Mouse (Mus musculus) liver, embryonic 16.5 days (tissue): Measurements from ENCODE around the gene Opcml. TPM values are rescaled to one million over a fixed set of nuclear protein-coding genes. Genes with fewer than 3 reads are reported as not detected.

Source experiments
- ATAC-seq: fragments of 200-750 bp; cut with Nextera tagmentation; 2 replicates; pipeline ENCODE4 v1.8.0; 2017; ENCODE audit warnings: low read depth, mild to moderate bottlenecking, moderate number of reproducible peaks, moderate library complexity
- H3K27ac ChIP-seq: fragments of 300-500 bp; sonication (generic); 2 replicates; pipeline ENCODE4 v1.5.1; 2014; ENCODE audit warnings: mild to moderate bottlenecking, low read length
- H3K27me3 ChIP-seq: fragments of 300-500 bp; sonication (generic); 2 replicates; pipeline ENCODE4 v1.6.1; 2014; ENCODE audit warnings: low read depth, low read length, mixed read lengths; ENCODE audit not compliant: control insufficient read depth, insufficient read depth
- H3K36me3 ChIP-seq: fragments of 300-500 bp; sonication (generic); 2 replicates; pipeline ENCODE4 v1.6.1; 2014; ENCODE audit warnings: mild to moderate bottlenecking; ENCODE audit not compliant: control insufficient read depth, insufficient read depth
- H3K4me1 ChIP-seq: fragments of 300-500 bp; sonication (generic); 2 replicates; pipeline ENCODE4 v1.6.1; 2014; ENCODE audit warnings: low read depth, low read length, mixed read lengths; ENCODE audit not compliant: control insufficient read depth
- H3K4me2 ChIP-seq: fragments of 300-500 bp; sonication (generic); 2 replicates; pipeline ENCODE4 v1.6.1; 2014; ENCODE audit warnings: low read depth, low read length, mixed read lengths
- H3K4me3 ChIP-seq: fragments of 300-500 bp; sonication (generic); 2 replicates; pipeline ENCODE4 v1.5.1; 2014; ENCODE audit warnings: low read depth, mild to moderate bottlenecking, low read length
- H3K9ac ChIP-seq: fragments of 300-500 bp; sonication (generic); 2 replicates; pipeline ENCODE4 v1.6.1; 2014; ENCODE audit warnings: low read depth, low read length
- H3K9me3 ChIP-seq: fragments of 300-500 bp; sonication (generic); replicated peaks from 2 replicates; pipeline ENCODE4 v1.6.1; 2016; ENCODE audit warnings: low read length; ENCODE audit not compliant: control insufficient read depth
- WGBS: fragments of 180-500 bp; shearing (Covaris S2); extraction: QIAGEN DNeasy Blood & Tissue Kit; methylation state at CpG from one replicate; pipeline ENCODE4 v1.1.7; 2014; ENCODE audit not compliant: insufficient replicate concordance; 5-methylcytosine and 5-hydroxymethylcytosine counted together
- polyA plus RNA-seq: library from polyadenylated mRNA; unstranded; fragments of >200 nt; fragmentation: Nextera tagmentation; extraction: Ambion mirVana; gene quantifications from 2 replicates; pipeline ENCODE4 v1.2.1, GENCODE M21; 2015

Opcml gene
- polyA plus RNA-seq, 1 experiment from 2014 or later, result 0.26 TPM

DNA sequence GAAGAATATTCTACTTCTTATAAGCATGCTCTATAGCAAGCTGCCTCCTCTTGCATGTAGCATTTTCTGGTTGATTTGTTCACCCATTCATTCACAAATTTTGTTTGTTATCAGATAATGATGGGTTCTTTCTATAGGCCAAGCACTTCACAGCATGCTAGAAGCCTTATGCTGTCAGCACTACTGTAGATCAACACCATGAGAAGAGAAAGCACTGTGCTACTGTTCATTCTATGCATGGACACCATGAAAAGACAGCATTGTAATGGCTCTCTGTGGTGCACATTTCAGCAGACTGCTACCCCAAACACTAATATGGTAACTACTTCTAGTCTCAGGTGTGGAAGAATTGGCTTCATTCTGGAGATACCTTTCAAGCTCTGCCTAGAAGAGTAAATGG is 527.3 kb downstream of the Opcml start:
- ATAC-seq, result no peak
- Histone ChIP-seq H3K27ac (no peak overlapping the region), H3K4me2 (no peak overlapping the region), H3K4me3 (no peak overlapping the region), H3K9me3 (no peaks in the 10 kb centered on the region), H3K4me1 (no peaks in the 10 kb centered on the region), H3K9ac (no peak overlapping the region), H3K36me3 (no peaks in the 10 kb centered on the region), H3K27me3 (no peaks in the 10 kb centered on the region)

GRCm38 (mm10) chr9:28319021-28319755 is 528.6 kb downstream of the Opcml start:
- H3K27ac ChIP-seq, result no peak overlapping the region
- 35% methylated on average over 4 of the region's 4 CpGs for WGBS
- no peak overlapping the region for H3K4me2 ChIP-seq
- H3K4me1 ChIP-seq, result no peaks in the 10 kb centered on the region
- H3K27me3 ChIP-seq, result no peaks in the 10 kb centered on the region
- H3K36me3 ChIP-seq, result no peaks in the 10 kb centered on the region
- H3K9ac ChIP-seq, result no peak overlapping the region
- no peak overlapping the region for H3K4me3 ChIP-seq
- no peak for ATAC-seq
- H3K9me3 ChIP-seq, result no peaks in the 10 kb centered on the region

DNA sequence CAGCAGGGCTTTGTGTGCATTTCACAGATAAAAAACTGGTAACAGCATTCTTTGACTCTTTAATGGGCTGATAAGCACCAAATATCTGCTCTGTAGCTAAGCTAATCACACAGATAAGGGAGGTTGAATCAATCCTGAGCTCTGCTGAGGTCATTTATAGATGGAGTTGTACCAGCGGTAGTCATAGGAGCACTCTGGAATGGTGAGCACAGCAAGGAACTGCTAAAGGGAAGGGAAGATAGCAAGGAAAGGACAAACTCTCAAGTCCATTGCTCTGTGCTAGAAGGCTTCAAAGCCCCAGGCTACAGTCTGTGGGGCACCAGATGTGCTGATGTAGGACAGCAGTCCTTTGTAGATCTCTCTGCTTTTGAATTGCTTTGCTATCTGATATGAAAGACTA is 529.2 kb downstream of the Opcml start:
- no peak overlapping the region for H3K9ac ChIP-seq
- H3K9me3 ChIP-seq, result no peaks in the 10 kb centered on the region
- H3K36me3 ChIP-seq, result no peaks in the 10 kb centered on the region
- no peak overlapping the region for H3K4me2 ChIP-seq
- H3K4me1 ChIP-seq, result no peaks in the 10 kb centered on the region
- WGBS, result 55% methylated on average over 1 of the region's 1 CpGs
- ATAC-seq, result no peak
- no peak overlapping the region for H3K4me3 ChIP-seq
- no peaks in the 10 kb centered on the region for H3K27me3 ChIP-seq
- H3K27ac ChIP-seq, result no peak overlapping the region

GRCm38 (mm10) chr9:28327985-28328384 is 537.4 kb downstream of the Opcml start:
- no peak overlapping the region for H3K27ac ChIP-seq
- no peaks in the 10 kb centered on the region for H3K9me3 ChIP-seq
- no peaks in the 10 kb centered on the region for H3K4me1 ChIP-seq
- no peak for ATAC-seq
- H3K36me3 ChIP-seq, result no peaks in the 10 kb centered on the region
- no peak overlapping the region for H3K4me3 ChIP-seq
- no peaks in the 10 kb centered on the region for H3K27me3 ChIP-seq
- H3K9ac ChIP-seq, result no peak overlapping the region
- no peak overlapping the region for H3K4me2 ChIP-seq
- WGBS, result 40% methylated on average over 4 of the region's 4 CpGs

DNA sequence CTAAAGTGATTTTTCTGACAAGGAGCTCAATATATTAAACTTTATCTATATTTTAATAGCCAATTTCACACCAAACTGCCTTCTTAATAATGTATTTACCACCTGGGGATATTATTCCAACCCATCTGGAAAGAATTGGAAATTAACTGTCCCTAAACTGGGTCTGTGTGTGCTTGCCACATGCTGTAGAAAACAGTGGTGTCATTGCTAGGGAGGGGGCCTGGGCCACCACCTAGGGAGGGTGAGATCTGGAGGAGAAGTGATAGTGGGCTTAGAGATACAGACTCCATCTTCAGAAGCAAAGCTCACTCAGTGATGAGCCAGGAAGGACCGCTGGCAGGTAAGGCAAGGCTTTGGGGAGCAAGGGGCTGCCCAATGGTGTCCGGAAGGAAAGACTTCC is 537.9 kb downstream of the Opcml start:
- ATAC-seq, result no peak
- no peak overlapping the region for H3K27ac ChIP-seq
- no peaks in the 10 kb centered on the region for H3K4me1 ChIP-seq
- no peak overlapping the region for H3K9ac ChIP-seq
- 77% methylated on average over 2 of the region's 2 CpGs for WGBS
- H3K27me3 ChIP-seq, result no peaks in the 10 kb centered on the region
- H3K4me3 ChIP-seq, result no peak overlapping the region
- no peaks in the 10 kb centered on the region for H3K9me3 ChIP-seq
- H3K36me3 ChIP-seq, result no peaks in the 10 kb centered on the region
- no peak overlapping the region for H3K4me2 ChIP-seq

DNA sequence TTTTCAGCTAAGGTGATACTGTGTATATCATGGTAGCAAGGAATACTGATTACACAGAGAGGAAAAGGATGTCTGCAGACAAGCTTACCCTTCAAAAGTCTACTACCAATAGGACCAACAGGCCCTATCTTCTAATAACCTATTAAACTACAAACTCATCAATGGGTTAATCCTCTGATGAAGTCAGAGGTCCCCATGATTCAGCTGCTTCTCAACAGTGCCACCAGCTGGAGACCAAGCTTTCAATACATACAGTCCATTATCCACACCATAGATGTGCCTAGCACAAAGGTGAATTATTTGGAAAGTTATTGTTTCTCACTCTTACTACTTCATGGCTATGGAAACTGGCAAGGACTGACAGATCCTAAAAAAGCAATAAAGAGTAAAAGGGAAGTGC is 538.9 kb downstream of the Opcml start:
- H3K4me2 ChIP-seq, result no peak overlapping the region
- H3K4me1 ChIP-seq, result no peaks in the 10 kb centered on the region
- no peak overlapping the region for H3K4me3 ChIP-seq
- no peaks in the 10 kb centered on the region for H3K27me3 ChIP-seq
- no peaks in the 10 kb centered on the region for H3K36me3 ChIP-seq
- no peak overlapping the region for H3K27ac ChIP-seq
- no peak for ATAC-seq
- no peak overlapping the region for H3K9ac ChIP-seq
- H3K9me3 ChIP-seq, result no peaks in the 10 kb centered on the region

GRCm38 (mm10) chr9:28336511-28337208 is 546.1 kb downstream of the Opcml start:
- ATAC-seq, result no peak

DNA sequence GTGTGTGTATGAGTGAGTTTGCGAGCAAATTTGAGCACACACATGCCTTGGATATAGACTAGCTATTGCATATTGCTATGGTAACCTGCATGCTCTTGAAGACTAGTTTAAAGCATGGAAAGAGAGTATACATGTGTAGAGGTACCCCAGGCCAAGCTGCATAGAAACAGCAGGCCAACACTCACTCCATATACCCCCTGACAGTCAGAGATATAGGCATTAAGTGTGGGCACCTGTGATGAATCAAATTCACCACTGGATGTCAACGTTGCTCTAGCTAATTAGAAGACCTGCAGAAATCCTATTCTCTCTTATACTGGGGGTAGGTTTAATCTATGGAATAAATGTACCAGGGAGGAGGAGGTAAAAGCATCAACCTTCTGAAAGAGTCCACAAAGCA is 547.3 kb downstream of the Opcml start:
- no peaks in the 10 kb centered on the region for H3K27me3 ChIP-seq
- no peaks in the 10 kb centered on the region for H3K36me3 ChIP-seq
- no peak overlapping the region for H3K4me3 ChIP-seq
- no peaks in the 10 kb centered on the region for H3K4me1 ChIP-seq
- H3K4me2 ChIP-seq, result no peak overlapping the region
- H3K27ac ChIP-seq, result no peak overlapping the region
- 48% methylated on average over 2 of the region's 2 CpGs for WGBS
- ATAC-seq, result no peak
- no peaks in the 10 kb centered on the region for H3K9me3 ChIP-seq
- no peak overlapping the region for H3K9ac ChIP-seq

More at GRCm38 (mm10) chr9:28336511-28337208, 546.1 kb downstream of the Opcml start:
- H3K4me1 ChIP-seq, result no peaks in the 10 kb centered on the region
- no peak overlapping the region for H3K4me3 ChIP-seq
- H3K27me3 ChIP-seq, result no peaks in the 10 kb centered on the region
- H3K27ac ChIP-seq, result no peak overlapping the region
- H3K9ac ChIP-seq, result no peak overlapping the region
- H3K9me3 ChIP-seq, result no peaks in the 10 kb centered on the region
- 29% methylated on average over 10 of the region's 10 CpGs for WGBS
- no peaks in the 10 kb centered on the region for H3K36me3 ChIP-seq
- H3K4me2 ChIP-seq, result no peak overlapping the region

GRCm38 (mm10) chr9:28354978-28355377 is 564.4 kb downstream of the Opcml start:
- H3K9me3 ChIP-seq, result no peaks in the 10 kb centered on the region
- no peaks in the 10 kb centered on the region for H3K27me3 ChIP-seq
- no peak for ATAC-seq
- no peak overlapping the region for H3K4me2 ChIP-seq
- H3K4me3 ChIP-seq, result no peak overlapping the region
- H3K36me3 ChIP-seq, result no peaks in the 10 kb centered on the region
- no peaks in the 10 kb centered on the region for H3K4me1 ChIP-seq
- no peak overlapping the region for H3K9ac ChIP-seq
- no peak overlapping the region for H3K27ac ChIP-seq
